Mouse (Mus musculus): ENCODE results near the gene Tle4.

- no peak for TF ChIP-seq EP300 (IDR thresholded peaks at IDR 0.05; ENCODE audit: insufficient read depth, low read depth, low read length)
- no peak for TF ChIP-seq CTCF (IDR thresholded peaks at IDR 0.05)
- no peak for TF ChIP-seq POLR2A (IDR thresholded peaks at IDR 0.05; ENCODE audit: insufficient read depth, low read depth, low read length)
These were observed 89.0 kb downstream of the Tle4 start for GRCm38 (mm10) chr19:14508819-14509218.

All from heart, adult 2 months (tissue).